Mouse (Mus musculus): ENCODE data around the gene Stip1. TPM values are rescaled to one million over a fixed set of nuclear protein-coding genes. Genes with fewer than 3 reads are reported as not detected.
A peak's percentile ranks its signal among the peaks of the same experiment; 100 is the strongest.
"Not testable (repeated sequence)": the region's sequence is repeated elsewhere in the genome, so short reads cannot be mapped to it uniquely, and the experiment has no call there.

Stip1 gene
- total RNA-seq (2014; fragmentation: Nextera tagmentation) (162 and 187 TPM in 2 replicates), total RNA-seq (2017) (246 and 270 TPM in 2 replicates)

- peak; percentile 95 for ATAC-seq (replicated peaks; ENCODE audit: poor library complexity, severe bottlenecking)
These were observed at the start of gene Stip1 for GRCm38 (mm10) chr19:7039841-7040636. TSS of gene Stip1 (minus strand) at chr19:7039967.

- no peak for ATAC-seq (replicated peaks; ENCODE audit: poor library complexity, severe bottlenecking)
These were observed 49.3 kb upstream of the Stip1 start for GRCm38 (mm10) chr19:7089050-7089449.

GRCm38 (mm10) chr19:7088558-7088957, 48.8 kb upstream of the Stip1 start:
- ATAC-seq (replicated peaks; ENCODE audit: poor library complexity, severe bottlenecking), result no peak

GRCm38 (mm10) chr19:7084734-7085133, 45.0 kb upstream of the Stip1 start:
- no peak for ATAC-seq (replicated peaks; ENCODE audit: poor library complexity, severe bottlenecking)

DNA sequence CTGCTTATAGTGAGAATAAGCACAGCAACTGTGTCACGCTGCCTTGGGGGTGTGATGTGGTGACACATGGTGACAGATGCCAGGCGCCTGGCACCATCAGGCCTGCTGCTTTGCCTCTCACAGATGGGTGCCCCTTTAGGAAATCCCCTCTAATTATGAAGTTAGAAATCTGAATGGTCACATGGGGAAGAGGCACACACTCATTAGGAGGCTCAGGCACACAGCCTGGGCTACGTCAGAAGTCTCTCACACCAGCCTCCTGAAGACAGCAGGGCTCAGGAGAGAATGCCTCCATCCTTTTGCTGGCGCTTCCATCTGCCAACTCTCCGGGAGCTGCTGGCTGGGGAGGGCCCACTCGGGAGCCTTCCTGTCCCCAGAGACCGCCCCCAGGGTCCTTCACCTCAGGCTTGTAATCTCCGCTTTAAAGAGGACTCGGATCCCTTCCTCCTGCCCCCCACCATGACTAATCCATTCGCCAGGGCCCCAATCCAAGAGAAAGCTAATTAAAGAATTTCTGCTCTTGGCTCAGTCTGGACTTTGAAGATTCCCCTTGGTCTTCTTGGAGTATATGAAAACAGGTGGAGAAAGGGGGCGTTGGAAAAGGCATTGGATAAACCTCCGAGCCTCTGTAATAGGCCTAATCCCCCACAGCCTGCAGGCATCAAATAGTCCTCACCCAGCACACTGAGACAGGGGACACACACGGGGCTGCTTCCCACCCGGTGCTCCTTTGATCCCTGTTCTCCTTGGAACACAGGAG, 43.4 kb upstream of the Stip1 start:
- no peak for ATAC-seq (replicated peaks; ENCODE audit: poor library complexity, severe bottlenecking)

- no peak for ATAC-seq (replicated peaks; ENCODE audit: poor library complexity, severe bottlenecking)
These were observed 41.9 kb upstream of the Stip1 start for GRCm38 (mm10) chr19:7081516-7082266.

GRCm38 (mm10) chr19:7078271-7078670, 38.5 kb upstream of the Stip1 start:
- no peak for ATAC-seq (replicated peaks; ENCODE audit: poor library complexity, severe bottlenecking)

- ATAC-seq (replicated peaks; ENCODE audit: poor library complexity, severe bottlenecking), result no peak
These were observed 37.9 kb upstream of the Stip1 start for GRCm38 (mm10) chr19:7077666-7078065.

GRCm38 (mm10) chr19:7075336-7075735, 35.6 kb upstream of the Stip1 start:
- ATAC-seq (replicated peaks; ENCODE audit: poor library complexity, severe bottlenecking), result not testable (repeated sequence)

DNA sequence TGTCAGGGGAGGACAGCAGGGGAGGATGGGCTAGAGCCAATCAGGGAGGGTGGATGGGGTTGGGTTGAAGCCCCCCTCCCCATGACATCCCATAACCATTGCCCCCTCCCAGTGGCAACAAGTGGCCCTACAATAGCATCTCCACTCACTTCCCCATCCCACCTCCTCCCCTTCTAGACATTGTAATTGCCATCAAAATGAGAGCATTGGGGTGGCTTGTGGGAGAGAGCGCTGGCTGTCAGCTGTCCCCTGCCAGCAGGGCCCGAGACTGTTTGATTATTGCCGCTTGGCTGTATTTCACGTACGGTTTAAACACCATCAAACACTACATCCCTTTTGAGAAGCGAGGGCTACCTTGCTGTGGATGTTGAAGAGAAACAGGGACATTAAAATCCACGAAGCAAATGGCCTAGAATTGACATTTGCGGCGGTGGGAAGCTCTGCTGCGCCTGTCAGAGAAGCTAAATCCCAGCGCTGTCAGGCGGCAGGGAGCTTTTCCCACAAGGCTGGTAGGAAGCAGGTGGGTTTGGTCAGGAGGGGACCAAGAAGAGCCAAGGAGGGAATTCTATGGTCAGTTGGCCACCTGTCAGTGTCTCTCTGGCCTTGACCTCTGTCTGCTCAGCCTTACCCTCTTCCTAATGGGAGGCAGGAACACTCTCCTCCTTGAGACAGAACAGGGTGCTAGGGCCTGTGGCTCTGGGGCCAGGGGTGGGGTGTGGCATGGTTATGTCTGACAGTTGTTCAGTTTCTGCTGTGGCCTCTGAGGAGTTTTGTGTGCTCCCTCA, 34.4 kb upstream of the Stip1 start:
- ATAC-seq (replicated peaks; ENCODE audit: poor library complexity, severe bottlenecking), result no peak

- ATAC-seq (replicated peaks; ENCODE audit: poor library complexity, severe bottlenecking), result no peak
These were observed 32.5 kb upstream of the Stip1 start for GRCm38 (mm10) chr19:7072221-7072620.

- no peak for ATAC-seq (replicated peaks; ENCODE audit: poor library complexity, severe bottlenecking)
These were observed 31.0 kb upstream of the Stip1 start for GRCm38 (mm10) chr19:7070775-7071174.

DNA sequence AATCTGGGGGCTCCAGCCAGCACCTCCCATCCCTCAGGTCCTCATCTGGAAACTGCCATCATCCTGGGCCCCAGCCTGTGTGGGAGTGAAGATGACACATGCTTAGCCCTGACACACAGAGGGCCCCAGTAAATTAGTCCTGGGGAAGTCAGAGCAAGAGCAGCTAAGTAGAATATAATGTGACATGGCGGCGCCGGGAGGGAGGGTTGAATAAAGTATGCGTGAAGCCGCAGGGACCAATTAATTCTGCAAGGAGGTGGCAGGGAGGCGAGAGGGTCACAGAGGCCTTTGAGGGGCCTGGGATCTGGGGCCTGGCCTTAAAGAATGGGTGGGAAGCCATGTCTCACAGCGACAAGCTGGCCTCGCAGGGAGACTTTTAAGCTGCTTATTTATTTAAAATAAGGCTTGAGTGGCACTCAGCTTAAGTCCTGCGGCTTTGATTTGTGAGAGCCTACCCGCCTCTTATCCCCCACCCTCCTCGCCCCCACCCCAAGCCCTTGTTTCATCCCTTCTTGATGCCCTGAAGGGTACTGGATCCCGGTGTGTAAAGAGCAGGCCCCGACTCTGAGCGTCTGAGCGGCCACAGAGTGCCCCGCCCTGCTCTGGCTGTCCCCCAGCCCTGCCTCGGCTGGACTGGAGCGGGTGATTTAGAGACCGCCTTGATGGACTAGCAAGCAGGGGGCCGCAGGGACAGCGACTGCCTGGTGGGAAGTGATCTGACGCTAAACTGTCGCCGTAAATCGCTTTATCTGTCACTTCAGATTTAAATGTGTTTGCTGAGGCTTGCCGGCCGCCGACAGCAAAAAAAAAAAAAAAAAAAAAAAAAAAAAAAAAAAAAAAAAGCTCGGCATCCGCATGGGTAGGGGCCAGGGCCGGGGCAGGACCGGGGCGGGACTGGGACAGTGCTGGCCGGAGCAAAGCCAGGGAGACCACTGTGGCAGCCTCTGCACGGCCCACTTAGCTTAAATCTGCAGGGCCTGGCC, 30.3 kb upstream of the Stip1 start:
- ATAC-seq (replicated peaks; ENCODE audit: poor library complexity, severe bottlenecking), result no peak

DNA sequence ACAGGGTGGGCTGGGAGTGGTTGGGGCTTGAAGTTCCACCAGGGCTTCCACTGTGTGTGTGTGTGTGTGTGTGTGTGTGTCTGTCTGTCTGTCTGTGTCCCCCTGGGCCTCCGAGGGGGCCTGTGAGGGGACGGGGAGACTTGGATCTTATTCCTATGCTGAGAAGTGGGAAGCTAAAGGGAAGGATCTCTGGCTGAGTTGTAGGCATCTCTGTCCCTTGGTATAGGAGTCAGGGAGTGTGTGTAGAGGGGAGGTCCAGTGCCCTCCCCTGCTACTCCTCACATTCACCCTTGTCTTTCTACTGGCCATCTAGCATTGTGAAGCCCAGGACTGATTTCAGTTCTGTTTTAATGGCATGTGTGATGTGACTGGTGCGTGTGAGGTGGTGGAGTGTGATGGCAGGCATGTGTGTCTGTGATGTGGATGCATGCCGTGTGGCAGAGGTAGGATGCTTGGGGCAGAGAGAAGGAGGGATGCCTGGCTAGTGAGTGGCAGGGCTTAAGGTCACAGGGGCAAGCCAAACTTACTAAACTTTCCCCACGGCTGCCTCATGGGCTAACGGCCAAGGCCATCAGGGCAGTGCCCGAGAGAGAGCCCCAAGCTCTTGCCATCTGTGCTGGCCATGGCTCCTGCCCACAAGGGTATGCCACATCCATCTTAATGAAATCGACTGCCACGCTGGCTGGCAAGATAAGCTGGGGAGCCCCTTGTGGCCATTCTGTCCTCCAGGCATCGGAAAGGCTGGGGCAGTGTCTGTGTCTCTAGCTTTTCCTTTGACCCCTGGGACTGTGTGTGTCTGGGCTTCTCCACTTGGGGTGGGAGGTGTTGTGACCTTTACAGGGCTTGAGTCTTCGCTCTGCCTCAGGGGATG, 29.1 kb upstream of the Stip1 start:
- no peak for ATAC-seq (replicated peaks; ENCODE audit: poor library complexity, severe bottlenecking)

GRCm38 (mm10) chr19:7068136-7068535, 28.4 kb upstream of the Stip1 start:
- ATAC-seq (replicated peaks; ENCODE audit: poor library complexity, severe bottlenecking), result peak; percentile 57

DNA sequence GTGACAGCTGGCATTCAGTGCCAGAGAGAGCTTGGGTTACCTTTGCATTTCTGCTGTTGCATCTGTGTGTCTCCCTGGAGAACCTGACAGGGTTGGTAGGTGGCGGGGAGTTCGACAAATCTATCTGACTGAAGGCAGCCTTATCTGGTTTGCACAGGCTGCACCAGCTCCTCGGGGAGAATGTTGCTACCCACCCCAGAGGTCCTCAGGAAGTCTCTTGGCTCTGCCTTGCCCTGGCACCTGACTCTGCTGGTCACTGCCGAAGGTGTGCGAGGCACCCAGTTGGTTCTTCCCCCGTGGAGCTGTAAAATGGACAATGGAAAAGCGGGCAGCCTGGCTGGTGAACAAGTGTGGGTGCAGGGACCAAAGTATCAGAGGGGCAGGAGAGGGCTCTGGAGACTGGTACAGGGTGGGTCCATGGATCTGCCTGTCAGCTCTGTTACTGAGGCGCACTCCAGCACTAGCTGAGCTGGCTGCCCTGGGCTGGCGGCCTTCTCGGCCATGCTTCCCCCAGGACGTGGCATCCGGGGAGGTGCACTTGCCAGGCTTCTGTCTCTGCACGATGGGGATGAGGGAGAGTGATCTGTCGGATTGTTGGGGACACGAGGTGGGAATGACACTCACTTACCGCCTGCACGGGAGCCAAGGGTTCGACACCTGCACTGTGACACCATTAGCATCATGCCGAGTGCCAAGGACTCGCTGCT, 27.7 kb upstream of the Stip1 start:
- no peak for ATAC-seq (replicated peaks; ENCODE audit: poor library complexity, severe bottlenecking)

GRCm38 (mm10) chr19:7066828-7067342, 27.1 kb upstream of the Stip1 start:
- ATAC-seq (replicated peaks; ENCODE audit: poor library complexity, severe bottlenecking), result no peak
